Mouse (Mus musculus): ENCODE results near the gene Trim80.

Trim80 gene

DNA sequence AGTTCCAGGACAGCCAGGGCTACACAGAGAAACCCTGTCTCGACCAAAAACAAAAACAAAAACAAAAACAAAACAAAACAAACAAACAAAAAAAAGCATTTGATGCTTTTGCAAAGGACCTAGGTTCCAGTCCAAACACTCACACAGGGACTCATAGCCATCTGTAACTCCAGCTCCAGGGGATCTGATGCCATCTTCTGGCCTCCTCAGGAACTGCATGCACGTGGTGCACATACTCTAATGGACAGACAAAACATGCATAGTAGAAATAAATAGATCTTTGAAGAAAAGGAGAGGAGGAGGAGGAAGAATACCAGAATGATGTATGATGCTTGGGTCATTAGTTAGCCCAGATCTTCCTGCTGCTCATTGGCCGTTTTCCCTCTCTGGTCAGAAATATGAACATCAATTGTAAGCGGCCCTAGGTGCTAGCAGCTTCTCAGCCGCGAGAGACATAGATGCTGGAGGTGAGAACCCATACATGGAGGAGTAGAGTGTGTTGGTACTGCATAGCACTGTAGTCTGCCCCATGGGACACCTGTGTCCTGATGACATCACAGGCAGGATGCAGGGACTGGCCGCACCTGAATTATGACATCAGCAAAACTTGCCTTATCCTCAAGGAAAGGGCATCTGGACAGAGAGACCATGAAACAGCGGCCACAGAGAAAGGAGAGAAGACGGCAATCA, at the start of gene Trim80:
Gene Trim80, plus strand, starts transcription at position 640 of the 690 bp plus-strand sequence.
- DNase-seq = no peak

- no peak for DNase-seq
Measured at GRCm38 (mm10) chr11:115391358-115391757, 49.0 kb upstream of the Trim80 start.

- no peak for DNase-seq
Measured at GRCm38 (mm10) chr11:115393721-115394325, 46.5 kb upstream of the Trim80 start.

DNA sequence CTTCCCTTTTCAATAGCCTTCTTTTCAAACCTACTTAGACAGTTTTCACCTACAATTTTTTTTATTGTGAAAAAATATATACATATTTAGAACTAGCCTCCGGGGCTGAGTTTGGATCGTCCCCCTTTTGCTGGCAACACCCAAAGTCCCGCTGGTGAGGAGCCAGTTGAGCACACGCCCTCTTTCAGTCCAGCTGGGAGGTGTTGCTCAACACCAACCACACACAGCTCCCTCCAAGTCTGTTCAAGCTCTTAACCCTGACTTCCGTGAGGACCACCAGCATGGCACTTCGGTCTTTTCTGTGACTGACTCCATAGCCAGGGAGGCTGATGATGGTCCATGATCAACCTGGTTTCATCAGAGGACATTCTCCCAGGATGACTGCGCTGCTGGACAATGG, 42.3 kb upstream of the Trim80 start:
- DNase-seq = no peak

GRCm38 (mm10) chr11:115400126-115400525, 40.2 kb upstream of the Trim80 start:
- DNase-seq = no peak

DNA sequence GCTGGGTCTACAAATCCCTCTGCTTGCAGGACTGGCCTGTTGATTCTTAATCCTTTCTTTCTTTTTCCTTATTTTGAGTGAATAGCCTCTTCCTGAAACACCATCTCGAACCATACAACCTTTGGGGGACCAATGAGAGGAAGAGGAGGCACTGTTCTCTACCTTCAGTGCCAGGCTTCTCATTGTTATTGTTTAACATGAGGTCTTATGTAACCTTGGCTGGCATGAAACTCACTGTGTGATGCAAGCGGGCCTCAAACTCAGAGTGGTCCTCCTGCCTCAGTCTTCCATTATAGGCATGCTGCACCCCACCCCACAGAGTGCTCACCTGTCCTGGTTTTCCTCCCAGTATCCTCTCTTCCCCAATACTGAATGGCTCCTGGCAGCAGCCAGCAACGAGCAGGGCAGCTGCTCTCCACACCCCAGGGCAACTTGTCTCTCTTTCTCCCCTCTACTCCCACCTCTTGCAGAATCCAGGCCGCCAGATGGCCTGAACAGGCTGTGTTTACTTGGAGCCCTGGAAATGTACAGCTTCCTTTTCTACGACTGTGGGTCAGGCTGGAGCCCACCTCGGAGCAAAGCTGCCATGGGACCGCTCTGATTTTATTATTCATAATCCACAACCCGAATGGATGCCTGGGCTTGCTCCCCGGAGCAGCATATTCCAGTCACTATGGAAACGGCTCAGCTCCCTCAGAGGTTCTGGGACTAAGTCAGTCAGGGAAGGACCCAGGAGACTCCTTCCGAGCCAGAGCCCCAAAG, 39.5 kb upstream of the Trim80 start:
- no peak for DNase-seq

DNA sequence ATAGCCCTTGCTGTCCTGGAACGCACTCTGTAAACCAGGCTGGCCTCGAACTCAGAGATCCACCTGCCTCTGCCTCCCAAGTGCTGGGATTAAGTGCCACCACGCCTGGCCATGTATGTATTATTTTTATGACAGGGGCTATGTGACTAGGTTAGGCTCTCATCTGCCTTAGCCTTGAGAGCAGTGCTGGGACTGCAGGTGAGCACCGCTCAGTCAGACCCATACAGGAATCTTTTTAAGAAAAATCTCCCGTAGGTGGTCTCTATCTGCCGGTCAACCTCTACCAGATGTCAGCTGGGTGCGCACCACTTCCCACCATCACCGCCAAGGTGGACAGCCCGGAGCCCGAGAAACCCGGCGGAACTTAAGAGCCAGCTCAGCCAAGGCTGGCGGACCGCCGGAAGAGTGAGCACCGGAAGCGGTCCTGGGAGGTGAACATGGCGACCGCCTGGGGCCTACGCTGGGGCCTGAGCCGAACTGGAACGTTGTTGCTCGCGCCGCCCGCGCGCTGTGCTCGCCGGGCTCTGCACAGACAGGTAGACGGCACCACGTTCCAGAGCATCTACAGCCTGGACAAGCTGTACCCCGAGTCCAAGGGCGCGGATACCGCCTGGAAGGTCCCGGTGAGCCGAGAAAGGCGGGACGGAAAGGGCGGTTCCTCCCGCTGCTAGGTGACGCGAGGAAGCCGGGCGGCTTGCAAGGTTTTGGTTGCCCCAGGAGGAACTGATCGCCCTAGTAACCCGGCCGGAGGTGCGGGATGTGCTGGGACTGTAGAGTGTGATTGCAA, 36.8 kb upstream of the Trim80 start, which contains the start of gene Mrpl58:
Gene Mrpl58, plus strand, starts transcription at position 415 of the 787 bp plus-strand sequence.
- DNase-seq = peak; percentile 89

DNA sequence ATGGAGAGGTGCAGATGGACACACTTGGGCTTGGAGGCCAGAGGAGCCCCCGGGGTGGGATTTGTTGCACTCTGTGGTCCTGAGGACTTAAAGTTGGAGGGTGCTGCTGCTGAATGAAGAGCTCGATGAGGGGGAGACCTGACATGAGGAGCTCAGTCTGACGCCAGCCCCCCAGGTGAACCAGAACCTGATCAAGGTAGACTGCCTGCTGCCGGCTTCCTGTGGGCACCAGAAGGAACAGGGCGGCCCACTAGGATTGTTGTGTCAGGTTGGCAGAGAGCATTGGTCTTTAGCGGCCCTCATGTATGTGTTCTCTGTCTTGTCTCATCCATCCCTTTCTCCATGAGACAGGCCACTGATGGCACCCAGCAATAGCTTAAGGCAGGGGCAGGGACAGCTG, 34.6 kb upstream of the Trim80 start:
- peak; percentile 44 for DNase-seq

- DNase-seq = peak; percentile 86
Measured at GRCm38 (mm10) chr11:115406858-115407401, 33.4 kb upstream of the Trim80 start.

GRCm38 (mm10) chr11:115408266-115408920, 32.0 kb upstream of the Trim80 start:
- peak; percentile 80 for DNase-seq

DNA sequence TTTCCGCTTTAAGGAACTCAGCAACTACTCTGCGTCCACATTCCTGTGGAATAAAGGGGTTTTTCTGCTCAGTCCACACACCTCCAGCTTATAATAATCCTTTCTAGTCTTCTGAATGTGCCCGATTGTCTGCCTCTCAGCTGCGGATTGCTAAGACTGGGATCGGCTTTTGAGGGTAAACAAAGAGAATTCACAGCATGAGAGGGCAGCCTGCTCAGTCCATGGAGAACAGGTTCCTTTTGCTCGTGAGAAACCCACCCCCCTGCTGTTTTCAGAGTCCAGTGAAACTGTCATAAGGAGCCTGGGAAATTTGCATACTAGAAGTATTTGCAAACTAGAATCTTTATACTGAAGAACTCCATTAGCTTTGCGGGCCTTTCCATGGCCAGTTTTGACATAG, 30.8 kb upstream of the Trim80 start:
- no peak for DNase-seq

- DNase-seq = peak; percentile 94
Measured at GRCm38 (mm10) chr11:115419531-115420237, 20.7 kb upstream of the Trim80 start, which contains the start of the genes Atp5h and Kctd2. TSS of gene Atp5h (minus strand) at chr11:115419962. TSS of gene Kctd2 (plus strand) at chr11:115420128.

DNA sequence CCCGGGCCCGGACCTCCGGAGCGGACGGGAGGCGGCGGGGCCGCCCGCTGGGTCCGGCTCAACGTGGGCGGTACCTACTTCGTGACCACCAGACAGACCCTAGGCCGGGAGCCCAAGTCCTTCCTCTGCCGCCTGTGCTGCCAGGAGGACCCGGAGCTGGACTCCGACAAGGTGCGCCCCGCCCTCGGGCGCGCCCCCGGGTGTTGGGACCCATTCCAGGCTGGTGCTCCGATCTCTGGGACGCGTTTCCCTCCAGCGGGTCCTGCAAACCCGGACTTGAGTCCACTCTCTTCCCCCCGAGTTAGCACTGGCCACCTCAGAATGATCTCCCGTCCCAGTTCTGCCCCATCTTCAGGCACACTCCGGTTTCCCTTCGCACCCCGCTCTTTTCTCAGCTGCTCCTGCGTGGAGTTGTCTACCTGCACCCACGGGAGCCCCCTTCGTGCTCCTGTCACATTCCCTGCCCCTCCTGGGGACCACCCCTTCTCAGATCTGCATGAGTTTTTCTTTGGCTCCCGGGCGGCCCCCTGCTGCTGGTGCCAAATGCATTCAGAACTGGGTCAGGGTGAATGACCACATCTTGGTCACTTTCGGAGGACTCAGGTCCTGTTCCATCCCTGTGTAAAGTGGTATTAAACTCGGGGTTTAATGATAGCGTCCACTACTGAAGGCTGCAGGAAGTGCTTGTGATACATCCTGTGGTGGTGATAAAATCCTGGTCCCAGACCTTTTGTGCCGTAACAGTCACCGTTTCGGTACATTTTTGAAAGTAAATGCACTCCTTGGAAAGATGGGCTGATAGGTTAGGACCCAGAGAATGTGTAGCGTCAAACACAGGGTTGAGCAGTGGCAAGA, 19.8 kb upstream of the Trim80 start:
- DNase-seq = peak; percentile 67

- DNase-seq = no peak
Measured at GRCm38 (mm10) chr11:115421328-115421727, 19.0 kb upstream of the Trim80 start.

DNA sequence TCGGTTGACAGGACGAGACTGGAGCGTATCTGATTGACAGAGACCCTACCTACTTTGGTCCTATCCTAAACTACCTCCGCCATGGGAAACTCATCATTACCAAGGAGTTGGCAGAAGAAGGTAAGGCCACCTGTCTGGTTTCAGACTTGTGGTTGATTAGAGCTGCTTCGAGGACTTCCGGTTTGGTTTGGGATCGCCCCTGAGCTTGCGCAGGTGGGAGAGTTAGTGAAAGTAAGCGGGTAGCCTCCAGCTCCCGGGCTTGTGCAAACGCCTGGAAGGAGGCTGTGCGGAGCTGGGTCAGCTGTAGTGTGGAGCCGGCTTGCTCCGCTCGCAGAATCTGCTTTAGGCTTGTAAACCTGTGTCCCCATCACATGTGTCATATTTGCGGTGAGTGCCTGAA, 18.4 kb upstream of the Trim80 start:
- peak; percentile 42 for DNase-seq

GRCm38 (mm10) chr11:115423091-115423490, 17.3 kb upstream of the Trim80 start:
- DNase-seq = no peak

DNA sequence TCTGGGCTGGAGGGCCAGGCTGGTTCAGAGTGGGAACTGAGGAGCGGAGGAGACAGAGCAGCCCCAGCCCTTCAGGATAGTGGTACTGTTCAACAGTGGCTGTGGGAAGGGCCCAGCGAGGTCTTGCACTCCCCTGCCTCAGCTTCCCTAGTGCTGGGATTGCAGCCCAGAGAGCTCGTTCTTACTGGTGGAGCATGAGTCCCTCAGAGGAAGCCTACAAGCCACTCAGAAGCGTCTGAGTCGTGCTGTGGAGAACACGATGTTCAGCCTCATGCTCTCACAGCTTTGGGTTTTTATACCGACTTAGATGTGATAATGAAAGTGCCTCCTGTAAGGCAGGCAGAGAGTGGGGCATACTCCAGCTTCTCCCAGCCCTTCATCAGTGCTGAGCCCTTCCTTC, 15.7 kb upstream of the Trim80 start:
- DNase-seq = peak; percentile 47

- peak; percentile 62 for DNase-seq
Measured at GRCm38 (mm10) chr11:115425671-115426070, 14.7 kb upstream of the Trim80 start.

- peak; percentile 85 for DNase-seq
Measured at GRCm38 (mm10) chr11:115427482-115428331, 12.6 kb upstream of the Trim80 start.

All from thymus, postnatal 25 days (tissue).